Comparison of ENCODE assay signal across 8 mouse cellular contexts in the genomic region with DNA sequence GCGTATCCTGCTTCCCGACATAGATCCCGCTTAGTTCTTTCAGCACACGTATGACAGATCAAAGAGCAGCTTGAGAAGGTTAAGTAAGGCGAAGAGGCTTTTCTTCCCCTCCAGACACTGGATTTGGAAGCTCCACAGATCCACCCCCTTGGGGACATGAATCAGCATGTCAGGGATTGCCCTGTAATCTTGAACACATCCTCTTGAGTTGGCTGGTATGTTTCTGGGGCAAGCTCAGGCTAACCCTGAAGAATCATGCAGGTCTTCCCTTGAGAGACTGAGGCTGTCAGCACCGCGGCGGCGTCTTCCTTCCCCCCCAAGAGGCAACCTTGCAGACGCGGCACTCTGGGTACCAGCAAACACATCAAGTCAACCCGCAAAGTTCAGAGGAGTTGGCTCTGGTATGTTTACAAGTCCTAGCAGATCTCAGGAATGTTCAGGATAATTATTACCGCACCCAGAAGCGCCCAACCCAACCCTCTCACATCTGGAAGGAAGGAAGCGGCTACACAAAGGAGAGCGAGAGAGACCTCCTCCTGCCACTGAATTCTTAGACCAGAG. TPM values are rescaled to one million over a fixed set of nuclear protein-coding genes. Genes with fewer than 3 reads are reported as not detected.
DNase-seq lines count a peak whose midpoint lies in the region; ATAC-seq and TF ChIP-seq lines count a peak whose summit lies in the region.

No protein-coding gene starts in this region.

- no peaks in the 10 kb centered on the region for H3K4me1 ChIP-seq in liver, embryonic 11.5 days (replicated peaks; ENCODE audit: control insufficient read depth, insufficient read depth, low read length)
- no peaks in the 10 kb centered on the region; the same call in 1 of the 2 replicates for H3K4me1 ChIP-seq in forebrain, embryonic 11.5 days (replicated peaks; ENCODE audit: control insufficient read depth, insufficient read depth, low read length)
- peaks cover 35% of the 10 kb centered on the region for H3K4me1 ChIP-seq in hindbrain, embryonic 12.5 days
- H3K4me1 ChIP-seq in liver, embryonic 14.5 days (replicated peaks; ENCODE audit: control insufficient read depth in 2 of 2, insufficient read depth in 2 of 2, low read length in 1 of 2) = no peaks in the 10 kb centered on the region
- no peaks in the 10 kb centered on the region for H3K4me1 ChIP-seq in thymus, adult 2 months (replicated peaks; ENCODE audit: control insufficient read depth, insufficient read depth, low read length)

- DNase-seq in liver, embryonic 11.5 days (ENCODE audit: low spot score) = no peak
- DNase-seq in liver = no peak
- DNase-seq in forebrain, embryonic 11.5 days (ENCODE audit: low spot score) = peak; percentile 55
- no peak for DNase-seq in liver, embryonic 14.5 days (ENCODE audit: low read depth in 3 of 3, low spot score in 3 of 3)
- peak; percentile 12 for DNase-seq in skeletal muscle tissue, adult 2 months (ENCODE audit: low read depth, low spot score)
- DNase-seq in thymus, postnatal 10 days (ENCODE audit: low spot score in 2 of 2) = no peak
- DNase-seq in thymus, adult 2 months = no peak

- 11% methylated on average over 16 of the region's 16 CpGs for WGBS in liver, embryonic 11.5 days
- WGBS in forebrain, embryonic 11.5 days = 7% methylated on average over 16 of the region's 16 CpGs
- 3% methylated on average over 16 of the region's 16 CpGs for WGBS in hindbrain, embryonic 12.5 days
- WGBS in liver, embryonic 14.5 days (ENCODE audit: insufficient replicate concordance) = 10% methylated on average over 16 of the region's 16 CpGs
- WGBS in thymus, adult 2 months = 20% methylated on average over 16 of the region's 16 CpGs

- peaks cover 30% of the 10 kb centered on the region for H3K27me3 ChIP-seq in liver, embryonic 11.5 days (replicated peaks; ENCODE audit: control insufficient read depth, insufficient read depth, low read length)
- no peaks in the 10 kb centered on the region for H3K27me3 ChIP-seq in forebrain, embryonic 11.5 days (ENCODE audit: control insufficient read depth, insufficient read depth, low read length)
- H3K27me3 ChIP-seq in hindbrain, embryonic 12.5 days = no peaks in the 10 kb centered on the region
- H3K27me3 ChIP-seq in liver, embryonic 14.5 days (ENCODE audit: control insufficient read depth, insufficient read depth, low read length) = peaks cover 25% of the 10 kb centered on the region
- peaks cover 3% of the 10 kb centered on the region; the same call in 1 of the 2 replicates for H3K27me3 ChIP-seq in thymus, adult 2 months (ENCODE audit: control insufficient read depth, insufficient read depth, low read length)

- H3K9me3 ChIP-seq in liver, embryonic 11.5 days (ENCODE audit: control insufficient read depth, low read length) = no peaks in the 10 kb centered on the region
- no peaks in the 10 kb centered on the region for H3K9me3 ChIP-seq in forebrain, embryonic 11.5 days (ENCODE audit: control insufficient read depth, low read length)
- no peaks in the 10 kb centered on the region for H3K9me3 ChIP-seq in hindbrain, embryonic 12.5 days (replicated peaks)
- no peaks in the 10 kb centered on the region for H3K9me3 ChIP-seq in liver, embryonic 14.5 days (ENCODE audit: control insufficient read depth, low read length)

- peak overlapping the region; percentile 59; the same call in 1 of the 2 replicates for H3K4me3 ChIP-seq in liver, embryonic 11.5 days (ENCODE audit: low read depth, low read length)
- peak overlapping the region; percentile 70 for H3K4me3 ChIP-seq in forebrain, embryonic 11.5 days (ENCODE audit: low read depth, low read length)
- H3K4me3 ChIP-seq in hindbrain, embryonic 12.5 days = peak overlapping the region; percentile 64
- H3K4me3 ChIP-seq in liver, embryonic 14.5 days (ENCODE audit: insufficient read depth in 1 of 2, low read depth in 2 of 2, low read length in 2 of 2) = no peak overlapping the region; a peak in 1 of 4 replicates
- no peak overlapping the region for H3K4me3 ChIP-seq in thymus, adult 2 months (ENCODE audit: control insufficient read depth, insufficient read depth, low read length)

- TF ChIP-seq CTCF in liver, embryonic 14.5 days (IDR thresholded peaks at IDR 0.05; ENCODE audit: low read depth) = no peak
- no peak for TF ChIP-seq CTCF in thymus, adult 2 months (IDR thresholded peaks at IDR 0.05; ENCODE audit: borderline replicate concordance, control insufficient read depth, extremely low read depth, insufficient read depth, low read length, poor library complexity)

- ATAC-seq in liver, embryonic 11.5 days (replicated peaks; ENCODE audit: low FRiP score) = no peak
- no peak for ATAC-seq in forebrain, embryonic 11.5 days (replicated peaks; ENCODE audit: low FRiP score)
- ATAC-seq in hindbrain, embryonic 12.5 days (ENCODE audit: low FRiP score) = no peak
- no peak for ATAC-seq in liver, embryonic 14.5 days (ENCODE audit: insufficient read depth)

- H3K9ac ChIP-seq in liver, embryonic 11.5 days (ENCODE audit: low read depth, low read length) = no peak overlapping the region
- H3K9ac ChIP-seq in forebrain, embryonic 11.5 days (ENCODE audit: low read length) = peak overlapping the region; percentile 74
- H3K9ac ChIP-seq in hindbrain, embryonic 12.5 days = peak overlapping the region; percentile 74
- no peak overlapping the region for H3K9ac ChIP-seq in liver, embryonic 14.5 days (replicated peaks)

- H3K27ac ChIP-seq in liver, embryonic 11.5 days (ENCODE audit: low read depth, low read length) = no peak overlapping the region
- no peak overlapping the region for H3K27ac ChIP-seq in forebrain, embryonic 11.5 days (ENCODE audit: low read depth, low read length)
- peak overlapping the region; percentile 94 for H3K27ac ChIP-seq in hindbrain, embryonic 12.5 days
- H3K27ac ChIP-seq in liver, embryonic 14.5 days = no peak overlapping the region
- H3K27ac ChIP-seq in thymus, adult 2 months (ENCODE audit: control insufficient read depth, insufficient read depth, low read length) = no peak overlapping the region

- peak overlapping the region; percentile 74 for H3K4me2 ChIP-seq in liver, embryonic 11.5 days
- peak overlapping the region; percentile 87 for H3K4me2 ChIP-seq in forebrain, embryonic 11.5 days (ENCODE audit: low read depth, low read length, severe bottlenecking)
- H3K4me2 ChIP-seq in hindbrain, embryonic 12.5 days (replicated peaks) = peak overlapping the region; percentile 57
- H3K4me2 ChIP-seq in liver, embryonic 14.5 days (ENCODE audit: low read depth) = peak overlapping the region; percentile 38; the same call in 1 of the 2 replicates

- TF ChIP-seq POLR2A in thymus, adult 2 months (IDR thresholded peaks at IDR 0.05; ENCODE audit: control insufficient read depth, extremely low read depth, insufficient read depth, low read length, poor library complexity) = no peak

- H3K36me3 ChIP-seq in liver, embryonic 11.5 days (ENCODE audit: control insufficient read depth, insufficient read depth, low read length) = no peaks in the 10 kb centered on the region
- no peaks in the 10 kb centered on the region for H3K36me3 ChIP-seq in forebrain, embryonic 11.5 days (ENCODE audit: control insufficient read depth, insufficient read depth, low read length)
- H3K36me3 ChIP-seq in hindbrain, embryonic 12.5 days = no peaks in the 10 kb centered on the region
- H3K36me3 ChIP-seq in liver, embryonic 14.5 days (replicated peaks; ENCODE audit: control insufficient read depth, insufficient read depth, low read depth) = no peaks in the 10 kb centered on the region
- H3K36me3 ChIP-seq in thymus, adult 2 months (ENCODE audit: control insufficient read depth, insufficient read depth, low read length) = no peaks in the 10 kb centered on the region

- TF ChIP-seq EP300 in liver, embryonic 14.5 days (IDR thresholded peaks at IDR 0.05; ENCODE audit: low read depth) = no peak

RNA-seq across cellular contexts. Expression of gene Frmd4b, which starts 1.4 kb away (rescaled TPM):
- 16.2 and 16.6 TPM in 2 replicates for polyA plus RNA-seq in liver, embryonic 11.5 days (2014; fragmentation: Nextera tagmentation; extraction: Ambion mirVana)
- polyA plus RNA-seq in forebrain, embryonic 11.5 days (2014; fragmentation: Nextera tagmentation; extraction: Ambion mirVana) = 35.7 and 38.6 TPM in 2 replicates
- polyA plus RNA-seq in hindbrain, embryonic 12.5 days (2016; fragmentation: Nextera tagmentation; extraction: Ambion mirVana) = 48.5 and 54.3 TPM in 2 replicates
- polyA plus RNA-seq in liver, embryonic 14.5 days (2012; rRNA removed) = 5.3 and 6.4 TPM in 2 replicates
- polyA plus RNA-seq in liver, embryonic 14.5 days (2014; fragmentation: Nextera tagmentation; extraction: Ambion mirVana) = 5.7 and 6.3 TPM in 2 replicates
- polyA plus RNA-seq in thymus, adult 2 months (2012; rRNA removed) = 8.2 and 9.4 TPM in 2 replicates

Comparison
In these comparisons a context has a peak if more than half of its experiments do, and no peak if none do; other contexts are left out.
1. H3K4me3 ChIP-seq: peak in liver, embryonic 11.5 days (single experiment), forebrain, embryonic 11.5 days (single experiment) and hindbrain, embryonic 12.5 days (single experiment); none in liver, embryonic 14.5 days (0 of 2) and thymus, adult 2 months (single experiment).
2. DNase-seq: peak in forebrain, embryonic 11.5 days (single experiment) and skeletal muscle tissue, adult 2 months (single experiment); none in liver, embryonic 11.5 days (single experiment), liver (single experiment), liver, embryonic 14.5 days (0 of 3), thymus, postnatal 10 days (0 of 2) and thymus, adult 2 months (single experiment).
3. H3K9ac ChIP-seq: peak in forebrain, embryonic 11.5 days (single experiment) and hindbrain, embryonic 12.5 days (single experiment); none in liver, embryonic 11.5 days (single experiment) and liver, embryonic 14.5 days (single experiment).
4. Peak in every context shown above with its lines, with median percentiles within 50 percentile points of each other: H3K4me2 ChIP-seq.